Mouse (Mus musculus) inflammation-experienced regulatory T-cells, adult 16 weeks (primary cell): ENCODE results near the gene Gm9964. TPM values are rescaled to one million over a fixed set of nuclear protein-coding genes. Genes with fewer than 3 reads are reported as not detected.

Experiments used
- polyA plus RNA-seq: library from polyadenylated mRNA; unstranded; fragments of 100-300 nt; shearing (Covaris generic); gene quantifications from one replicate; pipeline ENCODE4 v1.2.1, GENCODE M21; 2017

Gene Gm9964
- not detected for polyA plus RNA-seq

GRCm38 (mm10) chr11:79296856-79297491 is at the start of gene Gm9964:
TSS of gene Gm9964 (minus strand) at chr11:79296906.

GRCm38 (mm10) chr11:79339234-79339807 is 42.6 kb upstream of the Gm9964 start, which contains the start of gene Nf1:
TSS of gene Nf1 (plus strand) at chr11:79339693.

GRCm38 (mm10) chr11:79254391-79255098 is 42.2 kb downstream of the Gm9964 start, which contains the start of gene Wsb1:
TSS of gene Wsb1 (minus strand) at chr11:79254671.

Other genes starting within 250 kb of the Gm9964 start
- 4.0 TPM for gene Ksr1, start 150.5 kb downstream of the Gm9964 start, polyA plus RNA-seq
- 150 TPM for gene Wsb1, start 42.2 kb downstream of the Gm9964 start, polyA plus RNA-seq
- gene Nf1, start 42.8 kb upstream of the Gm9964 start, polyA plus RNA-seq = 1.2 TPM
- gene Omg, start 207.2 kb upstream of the Gm9964 start, polyA plus RNA-seq = not detected
- gene Evi2b, start 226.9 kb upstream of the Gm9964 start, polyA plus RNA-seq = 79.8 TPM
- 4.9 TPM for gene Evi2, start 233.7 kb upstream of the Gm9964 start, polyA plus RNA-seq
- 41.5 TPM for gene Evi2a, start 233.7 kb upstream of the Gm9964 start, polyA plus RNA-seq